Mouse (Mus musculus) left cerebral cortex, adult 2 months (tissue): ENCODE data around the gene F830045P16Rik. TPM values are rescaled to one million over a fixed set of nuclear protein-coding genes. Genes with fewer than 3 reads are reported as not detected.
A peak's percentile ranks its signal among the peaks of the same experiment; 100 is the strongest.

Source experiments
- DNase-seq, 2 experiments: peaks; one replicate each; pipeline ENCODE4 v3.0.0; 2021 to 2022; ENCODE audit warnings: low spot score in 2 of 2, mixed read lengths in 1 of 2; ENCODE audit errors: extremely low spot score in 1 of 2
- H3K27ac ChIP-seq: fragments of 200-600 bp; 2 replicates; pipeline ENCODE4 v1.8.1; 2022
- H3K4me3 ChIP-seq: fragments of 200-600 bp; 2 replicates; pipeline ENCODE4 v1.8.1; 2022
- CTCF ChIP-seq: fragments of 200-600 bp; IDR thresholded peaks from 2 replicates; pipeline ENCODE4 v1.8.1; 2022; ENCODE audit warnings: antibody characterized with exemption, mild to moderate bottlenecking, moderate library complexity
- intact Hi-C: fragments of 180-260 bp; cut with DNase I; formaldehyde crosslinking; loops from one replicate; pipeline ENCODE4 v1.15.1; 2025
- total RNA-seq, 2 experiments: library from RNA; stranded (reverse); gene quantifications; 2 replicates each; pipeline ENCODE4 v1.2.3; 2021

The F830045P16Rik gene
- total RNA-seq, 2 experiments from 2014 or later: 0.47 to 1.3 TPM

DNA sequence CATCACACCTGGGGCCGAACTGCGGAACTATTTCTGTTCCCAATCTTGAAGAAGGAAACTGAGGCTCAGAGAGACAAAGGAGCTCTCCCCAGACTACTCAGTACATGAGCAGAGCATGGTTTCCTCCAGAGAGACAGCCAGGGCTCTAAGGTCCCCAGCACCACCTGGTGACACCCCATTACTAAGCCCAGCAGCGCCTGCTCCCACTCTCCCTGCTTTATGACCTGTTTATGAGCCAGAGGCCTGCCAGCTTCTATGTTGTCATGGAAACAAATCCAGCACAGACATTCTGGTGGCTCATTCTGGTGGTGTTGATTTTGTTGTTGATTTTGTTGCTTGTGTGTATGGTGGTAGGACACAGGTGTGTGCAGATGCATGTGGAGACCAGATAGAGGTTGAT lies 3.6 kb upstream of the F830045P16Rik start:
- TF ChIP-seq CTCF: no peak
- no peak overlapping the region for H3K4me3 ChIP-seq
- intact Hi-C loops: no loop called here
- no peak for DNase-seq
- no peak overlapping the region for H3K27ac ChIP-seq

DNA sequence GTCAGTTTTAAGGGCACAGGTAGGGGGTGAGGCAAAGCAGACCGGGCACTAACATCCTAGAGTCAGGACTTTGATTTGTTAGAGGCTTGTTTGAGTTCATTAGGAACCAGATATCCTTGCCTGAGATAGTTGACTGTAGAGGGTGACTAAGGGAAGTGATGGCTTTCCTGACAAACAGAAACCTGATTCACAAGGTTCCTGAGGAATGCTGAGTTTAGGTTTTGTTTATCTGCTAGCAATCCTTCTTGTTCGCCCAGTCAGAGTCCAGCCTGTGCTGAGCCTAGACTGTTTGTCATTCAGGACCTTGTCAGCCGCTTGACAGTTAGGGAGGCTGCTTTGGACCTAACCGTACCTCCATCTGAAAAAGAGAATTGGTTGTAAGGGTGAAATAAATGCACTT lies 2.8 kb upstream of the F830045P16Rik start:
- intact Hi-C loops: no loop called here
- H3K4me3 ChIP-seq: no peak overlapping the region
- H3K27ac ChIP-seq: no peak overlapping the region
- TF ChIP-seq CTCF: no peak
- DNase-seq: no peak

DNA sequence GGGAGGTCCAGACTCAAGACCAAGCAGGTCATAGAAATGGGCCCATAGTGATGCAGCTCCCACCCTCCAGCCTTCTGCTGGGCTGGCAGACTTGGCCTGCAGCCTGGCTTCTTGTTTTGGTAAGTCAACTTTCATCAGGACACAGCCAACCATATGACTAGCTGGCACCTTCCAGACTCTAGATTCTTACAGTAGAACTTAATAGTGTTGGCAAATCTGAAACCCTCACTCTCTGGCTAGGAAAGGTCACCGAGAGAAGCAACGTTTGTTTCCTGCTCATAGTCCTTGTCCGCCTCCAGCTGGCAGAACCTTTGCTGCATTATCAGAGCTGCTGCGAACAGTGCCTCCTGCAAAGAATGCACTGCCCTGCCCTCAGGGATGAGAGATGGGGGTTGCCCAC lies 1.5 kb upstream of the F830045P16Rik start:
- TF ChIP-seq CTCF: no peak
- H3K4me3 ChIP-seq: no peak overlapping the region
- no peak for DNase-seq
- intact Hi-C loops: loop anchor here (2.0 kb wide), 1 partner anchor 35 kb away; no protein-coding TSS in a partner anchor
- H3K27ac ChIP-seq: no peak overlapping the region

DNA sequence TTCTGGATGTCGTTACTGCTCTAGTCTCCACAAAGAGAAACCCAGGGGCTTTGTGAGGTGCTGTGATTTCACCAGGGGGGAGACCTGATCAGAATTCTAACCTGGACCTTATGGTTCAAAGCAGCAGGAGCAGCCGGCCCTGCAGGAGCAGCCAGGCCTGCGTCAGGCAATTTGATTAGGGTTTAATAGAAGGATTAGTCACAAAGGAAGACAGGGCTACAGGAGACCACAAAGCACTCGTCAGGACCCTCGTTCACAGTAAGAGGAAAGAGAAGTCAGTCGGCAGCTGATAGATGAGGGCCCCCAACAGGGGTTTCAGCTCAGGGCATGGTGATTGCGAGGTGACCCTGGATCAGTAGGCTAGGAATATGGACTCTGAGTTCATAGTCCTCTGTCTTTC lies 958 bp upstream of the F830045P16Rik start:
- TF ChIP-seq CTCF: no peak
- intact Hi-C loops: loop anchor here (2.0 kb wide), 1 partner anchor 35 kb away; no protein-coding TSS in a partner anchor

DNA sequence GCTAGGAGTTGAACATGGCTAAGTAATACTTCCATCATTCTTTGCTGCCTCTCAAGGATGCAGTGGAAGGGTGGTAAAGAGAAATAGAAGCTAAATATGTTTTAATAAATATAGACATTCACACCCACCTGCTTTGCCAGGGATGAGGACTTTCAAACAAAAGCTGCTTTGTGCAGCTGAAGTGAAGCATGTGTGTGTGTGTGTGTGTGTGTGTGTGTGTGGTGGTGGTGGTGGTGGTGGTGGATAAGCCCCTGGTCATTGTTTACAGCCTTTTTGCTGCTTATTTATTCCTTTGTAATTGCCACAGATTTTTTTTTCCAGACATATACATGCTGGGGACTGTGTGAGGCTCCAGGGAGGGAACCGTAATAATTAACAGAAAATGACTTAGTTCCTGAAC lies 524 bp upstream of the F830045P16Rik start:
- Histone ChIP-seq H3K4me3 (no peak overlapping the region), H3K27ac (no peak overlapping the region)
- no peak for DNase-seq
- no peak for TF ChIP-seq CTCF
- intact Hi-C loops: loop anchor here (2.0 kb wide), 1 partner anchor 34 kb away; no protein-coding TSS in a partner anchor

More for the DNA sequence above, 958 bp upstream of the F830045P16Rik start:
- H3K27ac ChIP-seq: no peak overlapping the region
- H3K4me3 ChIP-seq: no peak overlapping the region
- no peak for DNase-seq

DNA sequence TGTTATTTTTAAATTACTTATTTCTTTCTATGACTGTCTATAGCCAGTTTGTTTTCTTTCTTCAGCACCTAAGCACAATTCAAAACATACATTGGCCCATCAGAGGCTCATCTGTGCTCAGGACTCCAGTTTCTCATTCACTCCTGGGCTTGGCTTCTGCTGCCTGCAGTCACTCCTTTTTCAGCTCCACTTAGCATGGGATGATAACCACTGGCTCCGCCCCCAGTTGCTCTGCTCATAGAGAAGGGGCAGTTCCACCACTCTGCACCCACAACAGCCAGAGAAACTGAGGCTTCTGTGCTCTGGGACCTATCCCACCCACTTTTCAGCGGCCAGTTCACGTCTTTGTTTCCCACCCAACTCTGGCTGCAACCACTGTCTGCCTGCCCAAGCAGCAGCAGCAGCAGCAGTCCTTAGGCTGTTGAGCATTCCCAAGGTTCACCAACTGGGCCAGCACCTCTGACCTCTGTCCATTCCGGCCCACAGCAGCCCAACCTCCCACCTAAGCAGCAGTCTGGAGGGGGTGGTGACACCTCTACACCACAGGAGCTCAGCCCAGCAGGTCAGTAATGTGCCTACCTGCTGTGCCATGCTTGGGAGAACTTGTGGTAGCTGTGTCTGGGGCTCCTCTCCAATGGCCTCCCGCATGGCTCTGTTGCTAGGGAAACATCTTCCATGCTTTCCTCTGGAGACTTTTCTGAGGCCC lies 1.4 kb downstream of the F830045P16Rik start:
- TF ChIP-seq CTCF: no peak
- no peak overlapping the region for H3K4me3 ChIP-seq
- DNase-seq: no peak
- intact Hi-C loops: no loop called here
- no peak overlapping the region for H3K27ac ChIP-seq

DNA sequence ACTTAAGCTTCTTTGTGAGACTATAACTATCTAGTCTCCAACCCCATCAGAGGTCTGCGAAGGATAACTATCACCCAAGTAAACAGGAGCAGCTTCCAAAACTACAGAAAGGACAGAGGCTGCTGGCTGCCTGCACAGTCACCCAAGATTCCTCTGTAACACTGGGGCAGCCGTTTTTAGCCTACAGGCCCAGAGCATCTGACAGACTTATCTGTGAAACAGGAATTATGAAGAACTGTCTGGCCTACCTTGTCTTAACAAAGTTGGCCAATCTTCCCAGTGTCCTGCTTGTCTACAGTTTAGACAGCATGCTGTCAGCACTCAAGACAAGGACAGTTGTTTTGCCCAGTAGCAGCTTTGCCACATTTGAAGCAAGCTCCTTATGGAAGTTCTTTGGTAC lies 4.5 kb downstream of the F830045P16Rik start:
- Histone ChIP-seq H3K27ac (no peak overlapping the region), H3K4me3 (no peak overlapping the region)
- no peak for TF ChIP-seq CTCF
- DNase-seq: peak in 1 of 2 experiments; percentile 4
- intact Hi-C loops: no loop called here

DNA sequence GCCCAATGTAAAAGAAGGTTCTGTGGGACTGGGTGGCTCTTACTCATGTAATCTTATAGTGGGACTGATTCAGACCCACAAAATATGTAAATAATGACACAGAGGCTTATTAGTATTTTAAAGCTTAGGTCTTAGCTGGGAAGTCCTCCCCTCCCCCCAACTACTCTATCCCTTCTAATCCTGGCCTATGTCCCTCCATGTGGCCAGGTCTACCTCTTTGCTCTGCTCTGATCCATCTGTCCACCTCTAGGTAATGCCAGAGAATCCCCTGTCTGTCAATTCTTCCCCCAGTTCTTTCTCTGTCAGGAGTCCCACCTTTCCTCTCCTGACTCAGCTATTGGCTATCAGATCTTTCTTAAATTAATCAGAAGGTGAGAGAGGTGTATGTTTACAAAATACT lies 5.3 kb downstream of the F830045P16Rik start:
- no peak for DNase-seq
- H3K4me3 ChIP-seq: no peak overlapping the region
- no peak for TF ChIP-seq CTCF
- H3K27ac ChIP-seq: no peak overlapping the region
- intact Hi-C loops: no loop called here

DNA sequence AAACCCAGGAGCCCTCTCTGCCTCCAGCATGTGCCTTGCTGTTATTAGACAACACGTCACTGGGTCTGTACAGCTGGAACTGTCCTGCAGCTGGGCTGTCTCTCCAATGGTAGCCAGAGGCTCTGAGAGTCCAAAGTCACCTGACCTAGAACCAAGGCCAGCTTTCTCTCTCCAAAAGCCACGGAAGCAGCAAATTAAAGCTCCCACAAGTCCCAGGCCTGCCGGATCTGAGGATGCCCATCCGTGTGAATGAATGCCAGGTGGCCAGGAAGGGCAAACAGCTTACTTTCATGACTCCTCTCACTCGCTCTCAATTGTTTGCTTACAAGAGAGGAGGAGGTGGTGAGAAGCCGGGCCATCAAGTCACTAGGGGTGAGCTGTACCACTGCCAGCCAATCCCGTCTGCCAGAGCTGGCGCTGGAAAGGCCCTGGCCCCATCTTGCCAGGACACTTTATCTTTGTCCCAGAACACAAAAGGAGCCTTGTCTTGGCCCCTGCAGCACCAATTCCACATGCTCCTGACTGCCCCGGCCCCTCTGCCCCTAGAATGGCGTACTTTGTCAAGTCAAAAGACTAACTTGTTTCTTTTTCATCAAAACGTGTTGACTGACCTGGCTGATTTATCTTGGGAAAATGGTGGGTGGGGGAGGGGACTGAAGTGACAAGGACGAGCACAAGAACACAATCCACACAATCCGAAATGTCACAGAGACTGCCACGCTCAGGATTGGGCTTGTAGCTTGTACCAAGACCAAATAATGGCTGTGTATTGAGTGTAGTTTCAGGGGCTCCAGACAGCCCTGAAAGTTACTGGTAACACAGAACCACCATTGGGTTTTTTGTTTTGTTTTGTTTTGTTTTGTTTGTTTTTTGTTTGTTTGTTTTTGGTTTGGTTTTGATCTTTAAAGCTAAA lies 6.8 kb downstream of the F830045P16Rik start:
- no peak overlapping the region for H3K27ac ChIP-seq
- TF ChIP-seq CTCF: no peak
- DNase-seq: peak; percentile 17 to 48
- intact Hi-C loops: loop anchor here (2.0 kb wide), 1 partner anchor 17 kb away; no protein-coding TSS in a partner anchor
- H3K4me3 ChIP-seq: no peak overlapping the region

DNA sequence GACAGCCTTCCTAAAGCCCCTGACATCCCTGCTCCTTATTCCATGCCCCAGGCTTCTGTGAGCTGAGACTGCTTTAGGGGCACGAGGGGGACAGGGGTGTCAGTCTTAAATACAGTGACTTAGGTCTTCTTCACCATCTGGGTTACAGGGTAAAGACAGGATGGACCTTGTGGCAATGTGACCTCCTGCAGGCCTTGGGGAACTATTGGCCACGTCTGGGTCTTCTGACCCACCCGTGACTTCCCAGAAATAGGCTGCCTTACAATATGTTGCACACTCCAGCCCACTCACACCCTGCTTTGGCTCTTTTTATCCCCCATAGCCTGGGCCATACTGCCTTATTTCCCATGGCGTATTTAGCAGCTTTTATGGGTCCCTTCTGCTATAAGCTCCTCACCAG lies 8.5 kb downstream of the F830045P16Rik start:
- H3K27ac ChIP-seq: no peak overlapping the region
- TF ChIP-seq CTCF: no peak
- DNase-seq: no peak
- intact Hi-C loops: loop anchor here (2.0 kb wide), 1 partner anchor 15 kb away; no protein-coding TSS in a partner anchor
- H3K4me3 ChIP-seq: no peak overlapping the region

DNA sequence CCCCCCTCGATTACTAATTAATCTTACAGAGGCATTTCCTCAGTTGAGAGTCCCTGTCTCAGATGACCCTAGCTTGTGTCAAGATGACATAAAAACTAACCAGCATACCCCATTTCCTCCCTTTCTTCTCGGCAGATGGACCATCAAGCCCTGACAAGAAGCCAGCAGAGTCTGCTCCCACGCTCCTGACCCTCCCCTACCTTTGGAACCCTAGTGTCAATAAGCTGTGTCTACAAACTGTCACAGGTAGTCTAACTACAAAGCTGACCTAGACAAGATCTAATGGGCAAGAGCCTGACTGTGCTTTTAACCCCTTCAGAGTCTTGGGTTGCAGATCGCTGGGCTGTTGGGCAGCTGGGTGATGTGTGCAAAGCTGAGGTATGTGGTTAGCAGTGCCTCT lies 10.1 kb downstream of the F830045P16Rik start:
- no peak overlapping the region for H3K4me3 ChIP-seq
- no peak for TF ChIP-seq CTCF
- H3K27ac ChIP-seq: no peak overlapping the region
- intact Hi-C loops: no loop called here
- DNase-seq: no peak

DNA sequence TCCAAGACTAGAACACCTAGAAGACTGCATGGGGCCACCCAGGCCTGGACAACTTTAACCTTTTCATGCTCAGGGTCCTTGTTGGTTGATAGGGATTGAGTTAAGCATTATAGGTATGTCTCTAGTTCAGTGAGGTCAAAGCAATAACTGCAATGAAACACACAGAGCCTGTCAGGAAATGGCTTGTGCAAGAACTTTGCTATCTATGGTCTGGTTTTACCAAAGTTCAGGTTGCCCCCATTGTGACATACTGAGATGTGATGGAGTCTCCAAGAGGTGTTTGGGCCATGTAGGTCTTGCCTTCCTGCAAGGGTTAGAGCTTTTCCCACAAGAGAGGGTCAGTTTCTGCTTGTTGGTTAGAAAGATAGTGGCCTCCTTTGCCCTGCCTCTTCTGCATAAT lies 10.8 kb downstream of the F830045P16Rik start:
- H3K4me3 ChIP-seq: no peak overlapping the region
- no peak for DNase-seq
- no peak overlapping the region for H3K27ac ChIP-seq
- intact Hi-C loops: no loop called here
- no peak for TF ChIP-seq CTCF
